Mouse (Mus musculus): Measurements from ENCODE around the gene Tmod3.
A peak's percentile ranks its signal among the peaks of the same experiment; 100 is the strongest.

Gene Tmod3

GRCm38 (mm10) chr9:75559512-75560012 is at the start of gene Tmod3:
Gene Tmod3, minus strand, starts transcription at chr9:75559657.
- DNase-seq (ENCODE audit: inconsistent ontology term), result peak; percentile 94

GRCm38 (mm10) chr9:75607496-75607895 is 48.0 kb upstream of the Tmod3 start:
- no peak for DNase-seq (ENCODE audit: inconsistent ontology term)

GRCm38 (mm10) chr9:75601510-75601909 is 42.1 kb upstream of the Tmod3 start:
- DNase-seq (ENCODE audit: inconsistent ontology term), result no peak

DNA sequence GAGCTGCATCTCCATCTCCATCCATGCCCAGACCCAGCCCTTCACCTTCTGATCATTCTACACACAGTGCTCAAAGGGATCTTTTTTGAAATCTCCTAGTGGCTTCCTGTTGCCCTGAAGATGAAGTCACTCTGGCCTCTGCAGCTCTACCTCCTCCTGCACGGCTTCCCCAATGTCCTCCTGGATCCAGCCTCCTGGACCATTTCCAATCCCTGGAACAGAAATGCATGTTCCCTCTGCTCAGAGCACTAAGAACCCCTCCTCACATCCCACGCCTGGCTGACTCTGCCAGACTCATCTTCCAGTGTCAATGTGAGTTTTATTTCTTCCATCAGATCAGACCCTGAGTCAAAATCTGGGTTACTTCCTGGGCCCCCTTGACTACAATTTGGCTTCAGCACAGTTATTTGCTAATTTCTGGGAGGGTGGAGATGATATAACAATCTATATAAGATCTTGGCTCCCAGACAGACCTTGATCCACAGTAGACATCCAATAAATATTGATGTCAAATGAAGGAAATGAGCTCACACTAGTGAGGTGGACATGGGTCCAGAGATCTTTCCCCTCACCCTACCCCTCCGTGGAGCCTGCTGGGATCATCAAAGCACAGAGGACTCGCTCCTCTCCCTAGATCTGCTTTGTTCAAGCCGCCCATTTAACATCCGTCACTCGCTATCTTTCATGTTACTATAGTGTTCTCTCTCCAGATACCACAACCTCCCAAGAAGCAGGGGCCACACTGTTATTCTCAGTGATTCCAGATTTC is 40.9 kb upstream of the Tmod3 start:
- peak; percentile 44 for DNase-seq (ENCODE audit: inconsistent ontology term)

- DNase-seq (ENCODE audit: inconsistent ontology term), result peak; percentile 96
These were observed 39.9 kb upstream of the Tmod3 start for GRCm38 (mm10) chr9:75599191-75599841.

DNA sequence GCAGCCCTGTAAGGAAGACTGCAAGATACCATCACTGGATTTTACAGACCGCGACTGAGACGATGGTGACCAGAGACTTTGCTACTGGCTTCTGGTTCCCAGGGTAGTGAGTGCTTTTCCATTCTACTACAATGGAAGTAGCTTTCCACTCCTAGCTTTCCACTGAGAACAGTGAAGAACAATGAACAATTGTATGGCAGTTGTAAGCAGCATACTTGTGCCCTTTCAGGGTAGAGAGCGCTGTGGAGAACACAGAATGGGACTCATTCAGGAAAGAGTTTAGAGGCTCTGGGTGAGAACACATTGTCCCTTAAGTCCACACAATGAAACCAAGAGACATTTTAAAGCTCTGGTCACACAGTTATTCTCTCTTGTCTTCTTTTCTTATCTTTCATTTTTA is 38.1 kb upstream of the Tmod3 start:
- DNase-seq (ENCODE audit: inconsistent ontology term), result no peak

- DNase-seq (ENCODE audit: inconsistent ontology term), result peak; percentile 73
These were observed 37.6 kb upstream of the Tmod3 start for GRCm38 (mm10) chr9:75597036-75597435.

DNA sequence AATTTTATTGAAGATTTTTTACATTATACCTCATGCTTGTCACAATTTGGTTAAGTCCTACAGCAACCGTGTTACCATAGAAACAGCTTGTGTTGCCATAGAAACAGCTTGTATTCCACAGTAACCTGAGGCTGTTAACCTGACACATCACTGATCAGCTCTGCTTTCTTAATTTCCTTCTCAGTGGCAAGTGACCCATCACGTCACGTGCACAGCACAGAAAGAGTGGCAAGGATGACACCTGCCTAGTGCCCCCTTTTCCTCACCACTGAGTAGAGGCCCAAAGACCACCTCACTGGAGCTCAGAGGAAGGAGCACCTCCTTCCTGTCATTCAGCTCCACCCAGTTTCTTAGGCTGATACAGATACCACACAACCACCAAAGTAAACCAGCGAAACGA is 34.0 kb upstream of the Tmod3 start:
- DNase-seq (ENCODE audit: inconsistent ontology term), result no peak

DNA sequence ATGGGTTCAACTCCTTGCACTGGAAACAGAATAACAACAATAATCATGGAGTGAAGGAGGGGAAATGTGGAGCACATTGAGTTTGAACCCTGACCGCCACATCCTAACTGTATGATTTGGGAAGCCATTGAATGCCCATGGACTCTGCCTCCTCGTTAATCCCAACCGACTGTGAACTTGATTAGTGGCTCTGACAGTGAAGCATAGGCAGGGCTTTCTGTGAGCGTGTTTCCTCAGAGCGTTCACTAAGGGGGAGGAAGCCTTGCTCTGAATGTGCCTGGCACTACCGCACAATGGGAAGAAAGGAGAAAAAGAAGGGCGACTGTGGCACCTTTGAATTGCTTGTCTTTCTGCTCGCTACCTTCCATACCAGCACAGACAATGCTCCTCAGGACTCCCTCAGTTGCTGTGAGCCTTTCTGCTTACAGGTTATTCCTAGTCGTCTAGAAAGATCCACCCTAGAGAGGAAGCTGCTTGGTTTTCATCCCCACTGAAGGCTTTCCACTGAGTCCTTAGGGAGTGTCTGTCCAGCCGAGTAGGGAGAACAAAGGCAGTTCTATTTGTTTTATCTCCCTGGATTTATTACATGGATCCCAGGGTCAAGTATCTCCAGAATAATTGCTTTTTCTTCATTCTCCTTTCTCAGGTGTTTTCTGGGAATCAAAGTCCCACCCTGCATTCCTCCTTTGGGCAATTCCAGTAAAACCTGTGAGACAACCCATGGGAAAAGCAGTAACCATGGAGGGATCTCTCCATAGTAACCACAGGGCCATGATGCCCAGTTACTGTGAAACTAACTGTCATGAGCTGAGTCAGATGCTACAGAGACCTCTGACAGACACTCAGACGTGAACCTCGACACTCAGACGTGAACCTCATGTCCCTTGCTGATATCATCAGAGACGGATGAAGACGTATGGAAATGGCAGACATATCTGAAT is 30.7 kb upstream of the Tmod3 start:
- DNase-seq (ENCODE audit: inconsistent ontology term), result no peak

GRCm38 (mm10) chr9:75581694-75582350 is 22.4 kb upstream of the Tmod3 start:
- DNase-seq (ENCODE audit: inconsistent ontology term), result no peak

GRCm38 (mm10) chr9:75579321-75579720 is 19.9 kb upstream of the Tmod3 start:
- DNase-seq (ENCODE audit: inconsistent ontology term), result no peak

DNA sequence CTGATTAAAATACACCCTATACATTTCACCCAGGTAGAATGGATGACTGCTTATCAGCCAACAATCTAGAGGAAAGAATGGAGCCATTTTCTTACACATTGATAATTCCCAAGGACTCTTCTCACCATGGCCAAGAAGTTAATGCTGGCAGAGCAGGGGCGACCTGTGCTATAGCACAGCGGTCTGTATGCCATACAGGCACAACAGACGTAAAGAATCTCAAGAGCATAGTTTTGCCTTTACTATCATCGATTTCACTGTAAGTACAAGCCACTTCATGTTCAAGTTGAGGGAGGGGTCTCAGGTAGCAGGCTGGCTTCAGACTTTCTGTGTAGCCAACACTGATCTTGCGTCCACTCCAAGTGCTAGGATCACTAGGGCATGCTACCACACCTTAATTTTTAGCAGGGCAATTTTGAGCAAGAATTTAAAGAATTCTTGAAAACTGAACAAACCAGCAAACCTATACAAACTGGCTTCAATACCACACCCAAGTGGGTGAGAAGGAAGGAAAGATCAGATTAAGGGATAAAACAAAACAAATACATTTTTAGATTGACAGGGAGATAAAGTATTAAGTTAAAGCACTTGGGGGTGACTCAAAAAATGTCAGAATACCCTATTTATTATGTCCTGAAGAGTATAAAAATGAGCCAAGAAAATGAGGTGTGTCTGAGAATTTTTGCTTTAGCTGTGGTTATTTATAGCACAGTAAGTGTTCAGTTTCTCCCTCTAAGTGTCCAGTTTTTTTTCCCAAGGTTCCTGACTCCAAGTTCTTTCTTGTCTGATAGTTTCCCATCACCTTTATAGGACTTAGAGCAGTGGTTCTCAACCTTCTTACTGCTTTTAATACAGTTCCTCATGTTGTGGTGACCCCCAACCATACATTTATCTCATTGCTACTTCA is 11.8 kb upstream of the Tmod3 start:
- DNase-seq (ENCODE audit: inconsistent ontology term), result no peak

- no peak for DNase-seq (ENCODE audit: inconsistent ontology term)
These were observed 8.9 kb upstream of the Tmod3 start for GRCm38 (mm10) chr9:75568399-75568798.

DNA sequence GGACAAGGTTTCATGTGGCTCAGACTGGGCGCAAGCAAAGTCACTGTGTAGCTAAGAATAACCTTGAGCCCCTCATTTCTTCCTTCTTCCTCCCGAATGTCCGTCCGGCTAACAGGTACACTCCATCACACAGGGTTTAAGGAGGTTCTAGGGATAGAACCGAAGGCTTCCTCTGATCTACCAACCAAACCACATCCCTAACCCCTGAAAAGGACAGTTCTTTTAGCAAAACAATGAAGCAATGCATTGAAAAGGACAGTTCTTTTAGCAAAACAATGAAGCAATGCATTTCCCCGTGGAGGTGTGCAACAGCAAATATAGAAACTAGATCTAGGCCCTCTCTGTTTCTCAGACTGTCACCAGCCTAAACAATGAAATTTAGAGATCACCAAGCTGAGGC is 5.4 kb upstream of the Tmod3 start:
- no peak for DNase-seq (ENCODE audit: inconsistent ontology term)

DNA sequence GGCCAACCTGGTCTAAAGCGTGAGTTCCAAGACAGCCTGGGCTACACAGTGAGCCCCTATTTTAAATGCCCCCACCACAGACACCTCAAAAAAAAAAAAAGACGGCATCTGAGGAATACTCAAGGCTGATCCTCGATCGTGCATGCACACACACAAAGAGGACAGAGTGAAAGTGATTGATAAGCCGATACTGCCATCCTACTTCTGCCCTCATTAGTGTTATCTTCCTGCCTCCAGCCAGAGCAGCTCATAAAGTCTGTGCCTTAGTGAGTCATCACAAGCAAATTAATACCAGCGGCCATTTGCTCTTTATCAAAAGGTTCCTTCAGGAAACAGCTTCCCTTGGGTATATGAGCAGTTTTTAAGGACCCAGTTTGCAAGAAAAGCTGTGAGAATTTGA is 4.2 kb upstream of the Tmod3 start:
- no peak for DNase-seq (ENCODE audit: inconsistent ontology term)

DNA sequence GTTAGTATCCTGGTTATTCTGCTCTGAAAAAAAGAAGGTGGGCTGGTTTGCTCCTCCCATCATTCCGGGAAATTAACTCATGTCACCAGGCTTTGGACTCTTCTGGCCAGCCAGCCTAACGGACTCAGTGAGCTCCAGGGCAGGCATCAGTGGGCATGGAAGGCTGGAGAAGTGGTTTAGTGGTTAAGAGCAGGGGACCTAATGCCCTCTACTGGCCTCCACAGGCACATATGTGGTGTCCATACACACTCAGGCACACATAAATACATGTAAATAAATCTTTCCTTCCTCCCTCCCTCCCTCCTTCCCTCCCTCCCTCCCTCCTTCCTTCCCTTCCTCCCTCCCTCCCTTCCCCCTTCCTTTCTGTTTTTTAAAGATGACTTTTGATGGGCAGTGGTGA is 3.7 kb upstream of the Tmod3 start:
- DNase-seq (ENCODE audit: inconsistent ontology term), result no peak

- DNase-seq (ENCODE audit: inconsistent ontology term), result no peak
These were observed 1.7 kb upstream of the Tmod3 start for GRCm38 (mm10) chr9:75561040-75561669.

DNA sequence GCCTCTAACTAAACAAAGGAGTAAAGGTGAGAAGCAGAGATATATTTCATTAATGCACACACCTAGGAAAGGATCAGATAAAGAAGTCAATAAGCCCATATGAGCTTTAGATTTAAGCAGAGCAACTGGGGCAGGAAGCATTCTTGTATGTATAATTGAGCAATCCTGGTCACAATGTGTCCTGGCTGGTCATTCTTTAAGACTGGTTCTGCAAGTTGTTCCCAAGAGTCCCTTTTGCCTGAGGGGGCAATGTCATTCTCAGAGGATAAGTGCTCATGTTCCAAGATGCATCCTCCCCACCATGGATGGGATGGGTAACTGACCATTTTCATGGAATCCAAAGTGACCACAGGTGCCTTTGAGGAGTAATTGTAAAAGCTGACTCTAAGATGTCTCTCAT is 896 bp upstream of the Tmod3 start:
- no peak for DNase-seq (ENCODE audit: inconsistent ontology term)

- DNase-seq (ENCODE audit: inconsistent ontology term), result no peak
These were observed 495 bp downstream of the Tmod3 start for GRCm38 (mm10) chr9:75558812-75559511.

All from Muller cell, postnatal 12 days (primary cell).